Mouse (Mus musculus) heart, embryonic 14.5 days (tissue): ENCODE results near the gene Pdhb. TPM values are rescaled to one million over a fixed set of nuclear protein-coding genes. Genes with fewer than 3 reads are reported as not detected.

Experiments
- ATAC-seq: fragments of 200-750 bp; cut with Nextera tagmentation; 2 replicates; pipeline ENCODE4 v1.8.0; 2017; ENCODE audit warnings: low read depth, moderate TSS enrichment; ENCODE audit not compliant: insufficient number of reproducible peaks, insufficient read depth, low FRiP score
- H3K27ac ChIP-seq, 2 experiments: fragments of 200-500 bp in 1 of 2; fragments of 300-500 bp in 1 of 2; sonication (generic) in 1 of 2; replicated peaks in 1 of 2; 2 replicates each; pipeline ENCODE4 v1.5.1; 2012 to 2014; ENCODE audit warnings: low read depth in 2 of 2, low read length in 2 of 2, control low read depth in 1 of 2, mild to moderate bottlenecking in 1 of 2, mixed read lengths in 1 of 2; ENCODE audit not compliant: control insufficient read depth in 1 of 2, insufficient read depth in 1 of 2
- H3K27me3 ChIP-seq: fragments of 300-500 bp; sonication (generic); 2 replicates; pipeline ENCODE4 v1.6.1; 2014; ENCODE audit warnings: mild to moderate bottlenecking, low read length, control low read depth; ENCODE audit not compliant: control insufficient read depth, insufficient read depth
- H3K36me3 ChIP-seq: fragments of 300-500 bp; sonication (generic); 2 replicates; pipeline ENCODE4 v1.6.1; 2014; ENCODE audit warnings: mild to moderate bottlenecking, control low read depth, low read length, mixed read lengths; ENCODE audit not compliant: control insufficient read depth, insufficient read depth
- H3K4me1 ChIP-seq, 2 experiments: fragments of 200-500 bp in 1 of 2; fragments of 300-500 bp in 1 of 2; sonication (generic) in 1 of 2; 2 replicates each; pipeline ENCODE4 v1.6.1; 2012 to 2014; ENCODE audit warnings: low read length in 2 of 2, control low read depth in 1 of 2, mixed read lengths in 1 of 2; ENCODE audit not compliant: control insufficient read depth in 2 of 2, insufficient read depth in 2 of 2
- H3K4me2 ChIP-seq: fragments of 300-500 bp; sonication (generic); 2 replicates; pipeline ENCODE4 v1.6.1; 2014; ENCODE audit warnings: mild to moderate bottlenecking, low read length
- H3K4me3 ChIP-seq, 2 experiments: fragments of 200-500 bp in 1 of 2; fragments of 300-500 bp in 1 of 2; sonication (generic) in 1 of 2; 2 replicates each; pipeline ENCODE4 v1.5.1; 2012 to 2014; ENCODE audit warnings: low read length in 2 of 2, mild to moderate bottlenecking in 2 of 2, control low read depth in 1 of 2, low read depth in 1 of 2, moderate library complexity in 1 of 2; ENCODE audit not compliant: control insufficient read depth in 1 of 2, insufficient read depth in 1 of 2
- H3K9ac ChIP-seq: fragments of 300-500 bp; sonication (generic); 2 replicates; pipeline ENCODE4 v1.6.1; 2014; ENCODE audit warnings: mild to moderate bottlenecking, low read length
- H3K9me3 ChIP-seq: fragments of 300-500 bp; sonication (generic); 2 replicates; pipeline ENCODE4 v1.6.1; 2016; ENCODE audit warnings: low read length, control low read depth; ENCODE audit not compliant: control insufficient read depth
- WGBS: fragments of 180-500 bp; shearing (Covaris S2); extraction: QIAGEN DNeasy Blood & Tissue Kit; methylation state at CpG from one replicate; pipeline ENCODE4 v1.1.7; 2014; 5-methylcytosine and 5-hydroxymethylcytosine counted together
- polyA plus RNA-seq: library from polyadenylated mRNA; unstranded; fragments of >200 nt; fragmentation: Nextera tagmentation; extraction: Ambion mirVana; gene quantifications from 2 replicates; pipeline ENCODE4 v1.2.1, GENCODE M21; 2014

The Pdhb gene
- polyA plus RNA-seq, 1 experiment from 2014 or later: 588 TPM

- Histone ChIP-seq H3K4me1 (no peaks in the 10 kb centered on the region), H3K4me3 (no peak overlapping the region), H3K27me3 (no peaks in the 10 kb centered on the region), H3K27ac (no peak overlapping the region), H3K9ac (no peak overlapping the region), H3K36me3 (peaks cover 94% of the 10 kb centered on the region), H3K4me2 (no peak overlapping the region), H3K9me3 (no peaks in the 10 kb centered on the region)
- ATAC-seq: no peak
- WGBS: 71% methylated on average over 7 of the region's 7 CpGs
Measured at GRCm38 (mm10) chr14:8164463-8164862, 8.4 kb downstream of the Pdhb start.

- Histone ChIP-seq H3K9ac (no peak overlapping the region), H3K27ac (no peak overlapping the region), H3K4me2 (no peak overlapping the region), H3K27me3 (no peaks in the 10 kb centered on the region), H3K36me3 (peaks cover 73% of the 10 kb centered on the region), H3K9me3 (no peaks in the 10 kb centered on the region), H3K4me1 (no peaks in the 10 kb centered on the region), H3K4me3 (no peak overlapping the region)
- no peak for ATAC-seq
- WGBS: 87% methylated on average over 2 of the region's 2 CpGs
Measured at GRCm38 (mm10) chr14:8161777-8162176, 11.0 kb downstream of the Pdhb start.

GRCm38 (mm10) chr14:8159141-8159540 is 13.7 kb downstream of the Pdhb start:
- Histone ChIP-seq H3K4me3 (no peak overlapping the region), H3K36me3 (peaks cover 54% of the 10 kb centered on the region), H3K27ac (0 out of 4 replicates have a peak overlapping the region, but pooled peaks of 1 of the 2 experiments have one; percentile 1), H3K27me3 (no peaks in the 10 kb centered on the region), H3K4me1 (no peaks in the 10 kb centered on the region), H3K9me3 (no peaks in the 10 kb centered on the region), H3K9ac (no peak overlapping the region), H3K4me2 (no peak overlapping the region)
- no peak for ATAC-seq
- WGBS: 64% methylated on average over 3 of the region's 3 CpGs

GRCm38 (mm10) chr14:8158721-8159120 is 14.1 kb downstream of the Pdhb start:
- no peak overlapping the region for H3K4me3 ChIP-seq
- H3K36me3 ChIP-seq: peaks cover 52% of the 10 kb centered on the region
- no peaks in the 10 kb centered on the region for H3K9me3 ChIP-seq
- 76% methylated on average over 3 of the region's 3 CpGs for WGBS
- no peak overlapping the region for H3K27ac ChIP-seq
- H3K9ac ChIP-seq: no peak overlapping the region
- no peak overlapping the region for H3K4me2 ChIP-seq
- ATAC-seq: no peak
- no peaks in the 10 kb centered on the region for H3K4me1 ChIP-seq
- no peaks in the 10 kb centered on the region for H3K27me3 ChIP-seq

GRCm38 (mm10) chr14:8156947-8157346 is 15.9 kb downstream of the Pdhb start:
- no peak for ATAC-seq
- no peaks in the 10 kb centered on the region for H3K27me3 ChIP-seq
- peaks cover 51% of the 10 kb centered on the region for H3K36me3 ChIP-seq
- H3K4me1 ChIP-seq: no peaks in the 10 kb centered on the region
- H3K27ac ChIP-seq: no peak overlapping the region
- H3K4me2 ChIP-seq: no peak overlapping the region
- 37% methylated on average over 3 of the region's 3 CpGs for WGBS
- H3K9me3 ChIP-seq: no peaks in the 10 kb centered on the region
- H3K4me3 ChIP-seq: no peak overlapping the region
- no peak overlapping the region for H3K9ac ChIP-seq

- Histone ChIP-seq H3K36me3 (peaks cover 46% of the 10 kb centered on the region), H3K27ac (no peak overlapping the region), H3K27me3 (no peaks in the 10 kb centered on the region), H3K4me1 (no peaks in the 10 kb centered on the region), H3K9ac (no peak overlapping the region), H3K4me3 (no peak overlapping the region), H3K9me3 (no peaks in the 10 kb centered on the region), H3K4me2 (no peak overlapping the region)
- WGBS: 85% methylated on average over 3 of the region's 3 CpGs
- no peak for ATAC-seq
Measured at GRCm38 (mm10) chr14:8154072-8154471, 18.8 kb downstream of the Pdhb start.

GRCm38 (mm10) chr14:8151757-8152156 is 21.1 kb downstream of the Pdhb start:
- Histone ChIP-seq H3K4me1 (peaks cover 0 to under 1% of the 10 kb centered on the region in 2 experiments; a peak in 1 of 4 replicates), H3K36me3 (peaks cover 59% of the 10 kb centered on the region), H3K27me3 (no peaks in the 10 kb centered on the region), H3K4me2 (no peak overlapping the region), H3K9me3 (no peaks in the 10 kb centered on the region), H3K9ac (no peak overlapping the region), H3K4me3 (no peak overlapping the region), H3K27ac (no peak overlapping the region)
- no peak for ATAC-seq
- 91% methylated on average over 5 of the region's 5 CpGs for WGBS

GRCm38 (mm10) chr14:8148842-8149241 is 24.0 kb downstream of the Pdhb start:
- H3K4me3 ChIP-seq: no peak overlapping the region
- 87% methylated on average over 8 of the region's 8 CpGs for WGBS
- H3K9ac ChIP-seq: no peak overlapping the region
- peaks cover 68% of the 10 kb centered on the region for H3K36me3 ChIP-seq
- no peak overlapping the region for H3K27ac ChIP-seq
- peaks cover 5 to 12% of the 10 kb centered on the region in 2 experiments; a peak in 3 of 4 replicates for H3K4me1 ChIP-seq
- no peaks in the 10 kb centered on the region for H3K27me3 ChIP-seq
- no peaks in the 10 kb centered on the region for H3K9me3 ChIP-seq
- H3K4me2 ChIP-seq: no peak overlapping the region
- no peak for ATAC-seq
